Mouse (Mus musculus) small intestine, adult 2 months (tissue): Measurements from ENCODE around the gene Odf3.

Source experiments
- CTCF ChIP-seq: fragments of 200-500 bp; IDR thresholded peaks from 2 replicates; pipeline ENCODE4 v1.5.1; 2012; ENCODE audit warnings: low read depth, mild to moderate bottlenecking, control low read depth, inconsistent platforms, low read length, moderate library complexity, mixed read lengths; ENCODE audit not compliant: insufficient replicate concordance, insufficient read length; ENCODE audit errors: extremely low read depth
- POLR2A ChIP-seq: fragments of 200-500 bp; IDR thresholded peaks from 2 replicates; pipeline ENCODE4 v1.6.1; 2012; ENCODE audit warnings: low read depth, mild to moderate bottlenecking, control low read depth, inconsistent platforms, low read length, moderate library complexity

GRCm38 (mm10) chr7:140882469-140882803 lies 34.8 kb downstream of the Odf3 start:
- TF ChIP-seq CTCF (no peak), POLR2A (no peak)
